In genomic region chr10:82047597-82048459, GRCm38 (mm10) we compare ENCODE assay signal across 8 mouse cellular contexts. TPM values are rescaled to one million over a fixed set of nuclear protein-coding genes. Genes with fewer than 3 reads are reported as not detected.
DNase-seq lines count a peak whose midpoint lies in the region; ATAC-seq and TF ChIP-seq lines count a peak whose summit lies in the region.

Gene Zfp873, plus strand, starts transcription at chr10:82048123.

- DNase-seq in WW6 (ENCODE audit: low read depth, low spot score): peak; percentile 86
- peak; percentile 91 to 92 for DNase-seq in cerebellum, postnatal 36 days
- peak; percentile 93 for DNase-seq in gastrocnemius, adult 2 months
- peak; percentile 96 for DNase-seq in hindbrain, postnatal 0 days (ENCODE audit: low spot score)
- DNase-seq in left cerebral cortex, adult 2 months (ENCODE audit: extremely low spot score in 1 of 2, low spot score in 2 of 2): peak; percentile 87 to 89
- DNase-seq in right cerebral cortex, adult 2 months (ENCODE audit: low spot score in 2 of 2): peak; percentile 90 to 93
- DNase-seq in urinary bladder, postnatal 14 days (ENCODE audit: low spot score): peak; percentile 95

- peaks cover 28% of the 10 kb centered on the region for H3K9me3 ChIP-seq in hindbrain, postnatal 0 days (ENCODE audit: low read length)

- no peaks in the 10 kb centered on the region for H3K4me1 ChIP-seq in hindbrain, postnatal 0 days (ENCODE audit: insufficient read depth, low read length)

- H3K27me3 ChIP-seq in hindbrain, postnatal 0 days (ENCODE audit: insufficient read depth, low read length): no peaks in the 10 kb centered on the region

- peak within 1 kb of the TSS; percentile 84 for H3K9ac ChIP-seq in hindbrain, postnatal 0 days (replicated peaks; ENCODE audit: low read length)

- peak; percentile 100 for ATAC-seq in hindbrain, postnatal 0 days
- ATAC-seq in megakaryocyte, adult 5-6 weeks (ENCODE audit: poor library complexity, severe bottlenecking): peak; percentile 96

- intact Hi-C loops in gastrocnemius, adult 2 months (cut with DNase I): no loop called here
- intact Hi-C loops in left cerebral cortex, adult 2 months (cut with DNase I): loop anchor here (2.0 to 5.0 kb wide), 4 partner anchors 36 to 194 kb away; partner anchors contain the start of gene Zfp938

- TF ChIP-seq CTCF in gastrocnemius, adult 2 months (IDR thresholded peaks at IDR 0.05): no peak
- peak; percentile 31; the same call in 1 of the 2 replicates for TF ChIP-seq CTCF in hindbrain, postnatal 0 days (IDR thresholded peaks at IDR 0.05; ENCODE audit: low read depth)
- TF ChIP-seq CTCF in left cerebral cortex, adult 2 months (IDR thresholded peaks at IDR 0.05): no peak

- H3K4me2 ChIP-seq in hindbrain, postnatal 0 days (ENCODE audit: low read depth, low read length): peak within 1 kb of the TSS; percentile 63

- H3K27ac ChIP-seq in gastrocnemius, adult 2 months: peak within 1 kb of the TSS; percentile 93
- peak within 1 kb of the TSS; percentile 98 for H3K27ac ChIP-seq in hindbrain, postnatal 0 days
- peak within 1 kb of the TSS; percentile 78 for H3K27ac ChIP-seq in left cerebral cortex, adult 2 months

- no peaks in the 10 kb centered on the region for H3K36me3 ChIP-seq in hindbrain, postnatal 0 days (ENCODE audit: insufficient read depth, low read length)

- 11% methylated on average over 35 of the region's 35 CpGs for WGBS in hindbrain, postnatal 0 days

- peak within 1 kb of the TSS; percentile 81 for H3K4me3 ChIP-seq in gastrocnemius, adult 2 months
- H3K4me3 ChIP-seq in hindbrain, postnatal 0 days (ENCODE audit: low read length): peak within 1 kb of the TSS; percentile 72
- H3K4me3 ChIP-seq in left cerebral cortex, adult 2 months: peak within 1 kb of the TSS; percentile 89

RNA-seq across cellular contexts. Expression of gene Zfp873, which starts in this region (rescaled TPM):
- 1 to 10 TPM; 1.6 to 1.9 TPM for total RNA-seq in gastrocnemius, adult 2 months (2021)
- total RNA-seq in hindbrain, postnatal 0 days (2014; rRNA removed): 6.5 and 7.8 TPM in 2 replicates
- polyA plus RNA-seq in hindbrain, postnatal 0 days (2015; fragmentation: Nextera tagmentation; extraction: Ambion mirVana): 8.1 and 8.2 TPM in 2 replicates
- total RNA-seq in left cerebral cortex, adult 2 months (2021): 10 to 100 TPM; 10.7 to 11.5 TPM
- total RNA-seq in megakaryocyte, adult 5-6 weeks (2015): 7.4 and 8.4 TPM in 2 replicates
- total RNA-seq in megakaryocyte, adult 5-6 weeks (2017): 4.8 and 5.1 TPM in 2 replicates

Comparison
In these comparisons a context has a peak if more than half of its experiments do, and no peak if none do; other contexts are left out.
1. Peak in every context shown above with its lines: DNase-seq, ATAC-seq, H3K4me3 ChIP-seq and H3K27ac ChIP-seq.